Mouse (Mus musculus) megakaryocyte progenitor cell, adult 5-6 weeks (primary cell): Measurements from ENCODE around the gene Kcnh7. TPM values are rescaled to one million over a fixed set of nuclear protein-coding genes. Genes with fewer than 3 reads are reported as not detected.
A peak's percentile ranks its signal among the peaks of the same experiment; 100 is the strongest.

ENCODE experiments used
- ATAC-seq: replicated peaks from 2 replicates; pipeline ENCODE4 v1.8.0; 2016; ENCODE audit warnings: mild to moderate bottlenecking, moderate TSS enrichment, inconsistent platforms; ENCODE audit not compliant: poor library complexity
- total RNA-seq, 2 experiments: library from RNA; stranded (forward) in 1 of 2; stranded (reverse) in 1 of 2; fragments of 157-497, 149-512 nt in 1 of 2; fragments of 200-1000 nt in 1 of 2; gene quantifications; 2 replicates each; pipeline versions ENCODE4 v1.2.3 to v1.2.4; 2015 to 2017

Kcnh7 gene
- total RNA-seq, 2 experiments from 2014 or later, result under 0.01 TPM; not detected in 1

- no peak for ATAC-seq
Measured at GRCm38 (mm10) chr2:62983936-62984335, 200.2 kb downstream of the Kcnh7 start.

GRCm38 (mm10) chr2:62935273-62935874 lies 248.7 kb downstream of the Kcnh7 start:
- ATAC-seq, result no peak

GRCm38 (mm10) chr2:62928494-62928893 lies 255.6 kb downstream of the Kcnh7 start:
- ATAC-seq, result no peak

- no peak for ATAC-seq
Measured at GRCm38 (mm10) chr2:62928065-62928464, 256.0 kb downstream of the Kcnh7 start.

GRCm38 (mm10) chr2:62923803-62924202 lies 260.3 kb downstream of the Kcnh7 start:
- ATAC-seq, result no peak

DNA sequence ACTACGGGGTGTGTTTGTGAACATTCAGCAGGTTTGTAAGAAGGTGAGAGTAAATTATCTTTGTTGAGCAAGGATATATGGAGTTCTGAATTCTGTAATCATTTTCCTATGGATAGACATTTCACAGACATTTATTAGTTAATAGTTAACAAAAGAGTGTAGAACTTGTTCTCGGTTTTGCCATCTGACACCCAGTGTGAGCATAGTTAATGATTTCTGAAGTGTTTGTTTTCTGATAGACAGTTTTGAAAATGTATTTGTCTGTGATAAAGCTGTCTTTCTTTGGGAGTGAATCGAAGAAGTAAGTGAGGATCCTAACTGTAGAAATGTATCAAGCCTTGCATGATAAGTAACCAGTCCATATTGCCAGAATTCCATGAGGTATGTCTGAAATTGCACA lies 276.4 kb downstream of the Kcnh7 start:
- no peak for ATAC-seq

DNA sequence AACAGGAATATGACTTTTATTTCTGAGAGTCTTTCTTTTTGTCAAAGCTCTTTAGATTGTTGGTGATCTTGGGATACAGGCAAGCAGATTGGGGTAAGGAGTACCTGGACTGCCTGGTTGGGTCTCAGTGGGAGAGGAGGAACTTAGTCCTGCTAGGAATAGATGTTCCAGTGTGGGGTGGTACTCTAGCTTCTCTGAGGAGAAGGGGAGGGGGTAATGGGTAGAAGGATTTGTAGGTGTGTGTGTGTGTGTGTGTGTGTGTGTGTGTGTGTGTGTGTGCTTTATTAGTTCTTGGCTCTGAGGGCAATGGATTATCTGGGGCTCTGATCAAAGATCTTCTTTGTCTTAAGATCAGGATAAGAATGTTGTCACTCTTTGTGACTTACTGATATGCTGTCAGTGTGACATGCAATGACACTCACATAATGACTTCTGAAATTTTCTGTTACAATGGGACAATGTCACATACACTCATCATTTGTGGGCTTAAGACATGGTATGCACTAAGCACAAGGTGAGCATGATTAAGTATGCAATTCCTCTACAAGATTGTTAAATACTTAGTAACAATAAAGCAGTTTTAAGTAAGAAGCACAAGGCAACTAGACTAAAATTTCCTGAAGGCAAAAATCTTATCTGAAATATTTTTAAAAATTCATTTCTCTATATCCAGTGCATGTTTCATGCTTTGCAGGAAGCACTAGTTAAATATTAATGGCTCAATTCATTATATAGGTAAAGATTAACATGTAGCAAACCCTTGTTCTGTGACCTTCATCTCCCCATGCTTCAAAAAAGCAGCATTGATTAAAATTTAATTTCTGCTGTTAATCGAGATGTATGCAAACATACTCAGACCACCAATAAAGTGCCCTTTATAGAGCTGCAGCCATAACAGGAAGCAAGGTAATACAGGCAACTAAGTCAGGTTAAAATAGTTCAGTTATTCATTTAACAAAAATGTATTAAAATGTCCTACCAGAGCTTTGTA lies 281.4 kb downstream of the Kcnh7 start:
- ATAC-seq, result no peak

- ATAC-seq, result no peak
Measured at GRCm38 (mm10) chr2:62878763-62879162, 305.3 kb downstream of the Kcnh7 start.

GRCm38 (mm10) chr2:62855391-62855790 lies 328.7 kb downstream of the Kcnh7 start:
- ATAC-seq, result no peak

DNA sequence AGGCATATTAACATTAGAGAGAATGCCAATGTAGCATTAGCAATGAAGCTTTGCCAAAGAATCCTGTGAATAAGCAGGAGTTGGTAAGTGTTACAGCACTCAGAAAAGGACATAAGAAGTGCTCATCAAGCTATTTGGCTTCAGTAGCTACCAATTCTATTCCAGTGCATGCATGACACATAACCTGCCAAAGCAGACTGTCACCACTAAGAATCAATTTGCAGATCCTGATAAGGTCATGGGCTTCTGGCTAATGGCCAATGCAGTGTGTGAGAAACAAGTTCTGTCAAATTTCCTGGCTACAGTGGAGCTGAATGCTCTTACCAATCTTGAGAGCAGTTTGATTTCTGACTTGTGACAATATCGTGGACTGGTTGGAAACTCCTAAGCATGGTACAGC lies 341.5 kb downstream of the Kcnh7 start:
- no peak for ATAC-seq

DNA sequence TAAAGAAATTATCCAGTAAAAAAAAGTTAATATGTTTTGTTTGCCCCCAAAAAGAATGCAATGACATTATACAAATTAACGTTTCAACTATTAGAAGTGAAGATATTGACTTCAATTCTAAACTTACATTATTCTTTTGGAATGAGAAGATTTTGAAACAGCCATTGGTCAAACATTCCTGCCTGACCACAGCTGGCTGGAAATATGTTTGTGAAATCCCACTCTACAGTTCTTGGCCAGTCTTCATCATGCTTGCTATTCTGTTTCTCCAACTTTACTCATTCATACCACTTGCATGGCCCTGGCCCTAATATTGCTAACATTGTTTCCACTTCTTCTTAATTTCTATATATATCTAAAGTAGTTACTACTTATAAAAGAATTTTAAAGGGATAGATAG lies 349.8 kb downstream of the Kcnh7 start:
- no peak for ATAC-seq

- ATAC-seq, result no peak
Measured at GRCm38 (mm10) chr2:62819231-62819630, 364.9 kb downstream of the Kcnh7 start.

GRCm38 (mm10) chr2:62816016-62816415 lies 368.1 kb downstream of the Kcnh7 start:
- ATAC-seq, result no peak

- no peak for ATAC-seq
Measured at GRCm38 (mm10) chr2:62808813-62809212, 375.3 kb downstream of the Kcnh7 start.

- no peak for ATAC-seq
Measured at GRCm38 (mm10) chr2:62807476-62807882, 376.6 kb downstream of the Kcnh7 start.

GRCm38 (mm10) chr2:62806931-62807330 lies 377.2 kb downstream of the Kcnh7 start:
- ATAC-seq, result no peak

DNA sequence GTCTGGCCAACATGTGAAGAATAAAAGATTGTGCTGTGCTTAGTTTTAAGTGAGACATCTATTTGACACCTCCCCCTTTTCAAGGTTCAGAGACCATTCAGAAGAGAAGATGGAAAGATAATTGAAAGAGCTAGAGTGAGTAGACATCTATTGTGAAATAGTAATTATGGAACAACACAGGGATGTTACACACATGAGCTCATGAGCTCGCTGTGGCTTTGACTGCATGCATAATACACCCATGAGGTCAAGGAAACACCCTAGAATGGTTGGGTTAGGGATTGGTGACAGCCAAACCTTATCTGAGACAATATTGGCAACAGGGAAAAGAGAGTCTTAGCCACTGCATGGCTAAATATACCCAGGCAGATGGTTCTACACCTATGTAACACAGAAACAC lies 380.1 kb downstream of the Kcnh7 start:
- ATAC-seq, result peak; percentile 50; the same call in 1 of the 2 replicates

- ATAC-seq, result no peak
Measured at GRCm38 (mm10) chr2:62784460-62785038, 399.5 kb downstream of the Kcnh7 start.

DNA sequence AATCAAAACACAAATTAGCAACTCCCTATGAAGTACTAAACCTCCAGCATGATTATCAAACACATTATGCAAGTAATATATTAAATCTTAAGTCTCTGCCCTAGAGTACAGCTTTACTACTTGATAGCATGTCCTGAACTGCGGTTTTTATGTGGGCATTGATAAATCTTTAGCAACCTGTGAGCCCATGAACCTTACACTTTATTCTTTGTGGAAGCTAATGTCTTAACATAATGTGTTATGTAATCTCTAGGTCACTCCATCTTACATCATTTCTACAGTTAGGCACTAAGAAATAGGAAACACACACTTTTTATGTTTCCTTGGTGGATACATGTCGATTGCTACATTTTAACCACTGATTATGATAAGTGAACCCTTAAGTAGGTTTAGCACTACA lies 437.8 kb downstream of the Kcnh7 start:
- peak; percentile 98 for ATAC-seq

DNA sequence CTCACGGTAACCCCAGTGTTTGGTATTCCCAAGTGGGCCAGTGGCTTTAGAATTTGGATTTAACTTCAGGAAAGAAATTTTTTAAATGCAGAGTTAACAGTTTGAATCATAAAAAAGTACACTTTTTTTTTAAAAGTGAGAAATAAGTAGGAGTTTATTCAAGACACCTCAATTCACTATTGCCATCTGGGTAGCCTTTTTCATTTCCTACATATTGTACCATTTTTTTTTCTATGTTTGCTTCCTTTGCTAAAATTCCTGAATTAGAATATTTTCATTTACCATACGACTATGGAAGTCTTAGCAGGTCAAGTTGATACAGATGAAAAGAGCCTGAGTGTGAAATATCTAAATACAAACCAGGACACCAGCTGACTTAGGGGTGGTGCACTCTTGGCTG lies 441.0 kb downstream of the Kcnh7 start:
- ATAC-seq, result no peak

DNA sequence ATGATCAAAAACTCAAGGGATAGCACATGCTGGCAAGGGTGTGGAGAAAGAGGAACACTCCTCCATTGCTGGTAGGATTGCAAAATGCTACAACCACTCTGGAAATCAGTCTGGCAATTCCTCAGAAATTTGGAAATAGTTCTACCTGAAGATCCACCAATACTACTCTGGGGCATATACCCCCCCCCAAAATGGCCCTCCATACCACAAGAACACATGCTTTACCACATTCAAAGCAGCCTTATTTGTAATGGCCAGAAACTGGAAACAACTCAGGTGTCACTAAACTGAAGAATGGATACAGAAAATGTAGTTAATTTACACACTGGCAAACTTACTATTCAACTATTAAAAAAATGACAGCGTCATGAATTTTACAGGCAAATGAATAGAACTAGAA lies 453.4 kb downstream of the Kcnh7 start:
- ATAC-seq, result peak; percentile 52

DNA sequence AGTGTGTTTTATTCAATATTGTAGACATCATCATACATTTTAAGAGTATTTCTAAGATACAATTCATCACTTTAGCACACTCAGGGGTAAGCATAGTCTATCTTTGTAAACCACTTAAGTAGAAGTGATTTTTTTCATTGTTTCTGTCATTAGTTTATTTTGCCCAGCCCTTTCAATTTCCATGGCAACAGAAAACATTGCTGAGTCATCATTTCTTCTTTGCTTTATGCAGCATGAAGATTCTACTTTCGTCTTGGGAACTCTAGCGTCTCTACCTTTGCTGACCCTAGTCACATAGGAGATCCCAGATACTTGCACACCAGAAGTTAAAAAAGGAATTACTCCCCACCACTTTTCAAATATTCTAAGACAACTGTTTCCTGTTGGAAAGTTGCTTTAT lies 456.4 kb downstream of the Kcnh7 start:
- ATAC-seq, result no peak
